Mouse (Mus musculus) liver, embryonic 16.5 days (tissue): Measurements from ENCODE around the gene Nrg3. TPM values are rescaled to one million over a fixed set of nuclear protein-coding genes. Genes with fewer than 3 reads are reported as not detected.

Experiments used
- ATAC-seq: fragments of 200-750 bp; cut with Nextera tagmentation; 2 replicates; pipeline ENCODE4 v1.8.0; 2017; ENCODE audit warnings: low read depth, mild to moderate bottlenecking, moderate number of reproducible peaks, moderate library complexity
- H3K27ac ChIP-seq: fragments of 300-500 bp; sonication (generic); 2 replicates; pipeline ENCODE4 v1.5.1; 2014; ENCODE audit warnings: mild to moderate bottlenecking, low read length
- H3K27me3 ChIP-seq: fragments of 300-500 bp; sonication (generic); 2 replicates; pipeline ENCODE4 v1.6.1; 2014; ENCODE audit warnings: low read depth, low read length, mixed read lengths; ENCODE audit not compliant: control insufficient read depth, insufficient read depth
- H3K36me3 ChIP-seq: fragments of 300-500 bp; sonication (generic); 2 replicates; pipeline ENCODE4 v1.6.1; 2014; ENCODE audit warnings: mild to moderate bottlenecking; ENCODE audit not compliant: control insufficient read depth, insufficient read depth
- H3K4me1 ChIP-seq: fragments of 300-500 bp; sonication (generic); 2 replicates; pipeline ENCODE4 v1.6.1; 2014; ENCODE audit warnings: low read depth, low read length, mixed read lengths; ENCODE audit not compliant: control insufficient read depth
- H3K4me2 ChIP-seq: fragments of 300-500 bp; sonication (generic); 2 replicates; pipeline ENCODE4 v1.6.1; 2014; ENCODE audit warnings: low read depth, low read length, mixed read lengths
- H3K4me3 ChIP-seq: fragments of 300-500 bp; sonication (generic); 2 replicates; pipeline ENCODE4 v1.5.1; 2014; ENCODE audit warnings: low read depth, mild to moderate bottlenecking, low read length
- H3K9ac ChIP-seq: fragments of 300-500 bp; sonication (generic); 2 replicates; pipeline ENCODE4 v1.6.1; 2014; ENCODE audit warnings: low read depth, low read length
- H3K9me3 ChIP-seq: fragments of 300-500 bp; sonication (generic); replicated peaks from 2 replicates; pipeline ENCODE4 v1.6.1; 2016; ENCODE audit warnings: low read length; ENCODE audit not compliant: control insufficient read depth
- WGBS: fragments of 180-500 bp; shearing (Covaris S2); extraction: QIAGEN DNeasy Blood & Tissue Kit; methylation state at CpG from one replicate; pipeline ENCODE4 v1.1.7; 2014; ENCODE audit not compliant: insufficient replicate concordance; 5-methylcytosine and 5-hydroxymethylcytosine counted together
- polyA plus RNA-seq: library from polyadenylated mRNA; unstranded; fragments of >200 nt; fragmentation: Nextera tagmentation; extraction: Ambion mirVana; gene quantifications from 2 replicates; pipeline ENCODE4 v1.2.1, GENCODE M21; 2015

Gene Nrg3
- polyA plus RNA-seq, 1 experiment from 2014 or later: not detected

- Histone ChIP-seq H3K36me3 (no peaks in the 10 kb centered on the region), H3K4me1 (no peaks in the 10 kb centered on the region), H3K4me2 (no peak overlapping the region), H3K9me3 (no peaks in the 10 kb centered on the region), H3K4me3 (no peak overlapping the region), H3K27me3 (no peaks in the 10 kb centered on the region), H3K27ac (no peak overlapping the region), H3K9ac (no peak overlapping the region)
- no peak for ATAC-seq
- WGBS: 51% methylated on average over 9 of the region's 9 CpGs
Observed at GRCm38 (mm10) chr14:39413270-39413669, 59.6 kb downstream of the Nrg3 start.

- no peak overlapping the region for H3K27ac ChIP-seq
- ATAC-seq: no peak
- no peak overlapping the region for H3K4me3 ChIP-seq
- no peaks in the 10 kb centered on the region for H3K9me3 ChIP-seq
- H3K4me1 ChIP-seq: no peaks in the 10 kb centered on the region
- no peak overlapping the region for H3K4me2 ChIP-seq
- no peaks in the 10 kb centered on the region for H3K36me3 ChIP-seq
- no peak overlapping the region for H3K9ac ChIP-seq
- no peaks in the 10 kb centered on the region for H3K27me3 ChIP-seq
Observed at GRCm38 (mm10) chr14:39386845-39387244, 86.0 kb downstream of the Nrg3 start.

GRCm38 (mm10) chr14:39381321-39381720 is 91.6 kb downstream of the Nrg3 start:
- Histone ChIP-seq H3K27me3 (no peaks in the 10 kb centered on the region), H3K27ac (no peak overlapping the region), H3K36me3 (no peaks in the 10 kb centered on the region), H3K9ac (no peak overlapping the region), H3K9me3 (no peaks in the 10 kb centered on the region), H3K4me2 (no peak overlapping the region), H3K4me3 (no peak overlapping the region), H3K4me1 (no peaks in the 10 kb centered on the region)
- no peak for ATAC-seq

GRCm38 (mm10) chr14:39373220-39373619 is 99.7 kb downstream of the Nrg3 start:
- Histone ChIP-seq H3K36me3 (no peaks in the 10 kb centered on the region), H3K27ac (no peak overlapping the region), H3K27me3 (no peaks in the 10 kb centered on the region), H3K4me1 (no peaks in the 10 kb centered on the region), H3K9me3 (no peaks in the 10 kb centered on the region; the same call in 1 of the 2 replicates), H3K4me2 (no peak overlapping the region), H3K4me3 (no peak overlapping the region), H3K9ac (no peak overlapping the region)
- no peak for ATAC-seq
- 26% methylated on average over 1 of the region's 1 CpGs for WGBS

- Histone ChIP-seq H3K27me3 (no peaks in the 10 kb centered on the region), H3K4me2 (no peak overlapping the region), H3K4me1 (no peaks in the 10 kb centered on the region), H3K36me3 (no peaks in the 10 kb centered on the region), H3K27ac (no peak overlapping the region), H3K9me3 (no peaks in the 10 kb centered on the region), H3K9ac (no peak overlapping the region), H3K4me3 (no peak overlapping the region)
- no peak for ATAC-seq
- WGBS: 59% methylated on average over 2 of the region's 2 CpGs
Observed at GRCm38 (mm10) chr14:39356251-39356650, 116.6 kb downstream of the Nrg3 start.

GRCm38 (mm10) chr14:39351979-39352737 is 120.7 kb downstream of the Nrg3 start:
- no peak for ATAC-seq
- H3K27me3 ChIP-seq: no peaks in the 10 kb centered on the region
- 46% methylated on average over 4 of the region's 4 CpGs for WGBS
- no peaks in the 10 kb centered on the region for H3K9me3 ChIP-seq
- no peak overlapping the region for H3K27ac ChIP-seq
- no peak overlapping the region for H3K9ac ChIP-seq
- no peaks in the 10 kb centered on the region for H3K36me3 ChIP-seq
- no peak overlapping the region for H3K4me2 ChIP-seq
- H3K4me3 ChIP-seq: no peak overlapping the region
- H3K4me1 ChIP-seq: no peaks in the 10 kb centered on the region

- no peak overlapping the region for H3K4me3 ChIP-seq
- H3K36me3 ChIP-seq: no peaks in the 10 kb centered on the region
- H3K9ac ChIP-seq: no peak overlapping the region
- no peak overlapping the region for H3K27ac ChIP-seq
- WGBS: 39% methylated on average over 4 of the region's 4 CpGs
- H3K4me1 ChIP-seq: no peaks in the 10 kb centered on the region
- ATAC-seq: no peak
- H3K9me3 ChIP-seq: no peaks in the 10 kb centered on the region
- H3K27me3 ChIP-seq: no peaks in the 10 kb centered on the region
- no peak overlapping the region for H3K4me2 ChIP-seq
Observed at GRCm38 (mm10) chr14:39317424-39318110, 155.3 kb downstream of the Nrg3 start.

- H3K36me3 ChIP-seq: no peaks in the 10 kb centered on the region
- no peak overlapping the region for H3K9ac ChIP-seq
- H3K4me3 ChIP-seq: no peak overlapping the region
- no peaks in the 10 kb centered on the region for H3K4me1 ChIP-seq
- no peaks in the 10 kb centered on the region for H3K9me3 ChIP-seq
- no peaks in the 10 kb centered on the region for H3K27me3 ChIP-seq
- ATAC-seq: no peak
- H3K27ac ChIP-seq: no peak overlapping the region
- H3K4me2 ChIP-seq: no peak overlapping the region
Observed at GRCm38 (mm10) chr14:39314111-39314510, 158.8 kb downstream of the Nrg3 start.

- Histone ChIP-seq H3K27me3 (no peaks in the 10 kb centered on the region), H3K4me1 (no peaks in the 10 kb centered on the region), H3K9ac (no peak overlapping the region), H3K36me3 (no peaks in the 10 kb centered on the region), H3K9me3 (no peaks in the 10 kb centered on the region), H3K4me3 (no peak overlapping the region), H3K4me2 (no peak overlapping the region), H3K27ac (no peak overlapping the region)
- WGBS: 50% methylated on average over 1 of the region's 1 CpGs
- ATAC-seq: no peak
Observed at GRCm38 (mm10) chr14:39265121-39265520, 207.8 kb downstream of the Nrg3 start.
